Mouse (Mus musculus): ENCODE measurements around the gene Serf2.

Gene Serf2

DNA sequence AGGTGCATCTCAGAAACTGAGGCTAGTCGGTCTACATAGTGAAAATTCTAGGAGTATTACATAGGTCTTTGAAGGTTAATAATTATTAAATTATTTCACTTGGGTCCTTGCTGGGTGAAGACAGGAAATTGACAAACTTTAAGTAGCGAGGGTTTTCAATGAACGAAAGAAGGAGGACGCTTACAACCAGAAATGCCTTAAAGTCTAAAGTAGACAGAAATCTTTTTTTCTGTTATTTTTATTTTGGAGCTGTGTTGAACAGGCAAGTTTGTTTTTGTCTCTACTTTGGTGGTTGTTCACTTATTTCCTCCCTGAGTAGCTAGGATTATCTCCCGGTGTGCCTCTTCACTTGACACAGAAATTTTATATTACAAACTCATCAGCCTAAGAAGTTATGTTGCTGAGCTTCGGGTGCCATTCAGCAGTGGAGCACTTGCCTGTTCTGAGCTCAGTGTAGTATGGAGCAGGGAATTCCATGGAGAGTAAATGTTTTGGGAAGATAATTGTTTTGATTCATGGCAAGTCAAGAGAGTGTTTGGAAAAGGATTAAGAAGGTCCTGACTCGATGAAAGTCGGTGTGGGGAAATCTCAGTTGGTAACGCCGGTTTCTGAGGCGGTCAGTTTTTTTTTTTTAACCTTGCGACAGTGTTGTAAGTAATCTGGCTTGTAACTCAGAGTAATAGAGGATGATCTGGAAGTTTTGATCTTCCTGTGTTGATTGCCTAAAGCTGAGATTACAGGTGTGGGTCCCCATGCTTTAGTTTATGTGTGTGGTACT is 58.4 kb downstream of the Serf2 start:
- no peak for DNase-seq

Data from right cerebral cortex, postnatal 25 days (tissue).